Mouse (Mus musculus) MEL (cell line): Measurements from ENCODE around the gene Iqcf3.

Experiments used
- CTCF ChIP-seq, 3 experiments: IDR thresholded peaks in 2 of 3; conservative IDR thresholded peaks in 1 of 3; 2 replicates each; pipeline ENCODE4 v1.5.1; 2011 to 2012; ENCODE audit warnings: low read length in 3 of 3, low read depth in 2 of 3, mild to moderate bottlenecking in 2 of 3, improper control_type of control experiment in 1 of 3, inconsistent platforms in 1 of 3, mixed read lengths in 1 of 3, moderate library complexity in 1 of 3; ENCODE audit not compliant: control insufficient read depth in 1 of 3, insufficient read depth in 1 of 3, poor library complexity in 1 of 3, severe bottlenecking in 1 of 3
- E2F4 ChIP-seq: IDR thresholded peaks from 2 replicates; pipeline ENCODE4 v1.6.1; 2011; ENCODE audit warnings: low read depth, low read length, improper control_type of control experiment, borderline replicate concordance
- EP300 ChIP-seq, 2 experiments: IDR thresholded peaks; 2 replicates each; pipeline ENCODE4 v1.6.1; 2011; ENCODE audit warnings: improper control_type of control experiment in 2 of 2, low read length in 2 of 2, low read depth in 1 of 2, mild to moderate bottlenecking in 1 of 2
- GATA1 ChIP-seq: IDR thresholded peaks from 2 replicates; pipeline ENCODE4 v1.6.1; 2011; ENCODE audit warnings: low read depth, low read length, improper control_type of control experiment
- MAZ ChIP-seq: IDR thresholded peaks from 2 replicates; pipeline ENCODE4 v1.6.1; 2012; ENCODE audit warnings: low read depth, mild to moderate bottlenecking, inconsistent platforms, low read length, improper control_type of control experiment
- MXI1 ChIP-seq: IDR thresholded peaks from 2 replicates; pipeline ENCODE4 v1.6.1; 2011; ENCODE audit warnings: mild to moderate bottlenecking, low read depth, low read length, improper control_type of control experiment
- POLR2A ChIP-seq, 2 experiments: IDR thresholded peaks; 2 replicates each; pipeline ENCODE4 v1.6.1; 2011 to 2012; ENCODE audit warnings: low read length in 2 of 2, mild to moderate bottlenecking in 2 of 2, control low read depth in 1 of 2, improper control_type of control experiment in 1 of 2, low read depth in 1 of 2, moderate library complexity in 1 of 2; ENCODE audit not compliant: control insufficient read depth in 1 of 2, insufficient read depth in 1 of 2, poor library complexity in 1 of 2
- TCF12 ChIP-seq: IDR thresholded peaks from 2 replicates; pipeline ENCODE4 v1.6.1; 2014; ENCODE audit warnings: low read depth, mild to moderate bottlenecking, inconsistent platforms, low read length, improper control_type of control experiment, moderate library complexity
- ZNF384 ChIP-seq: IDR thresholded peaks from 2 replicates; pipeline ENCODE4 v1.6.1; 2012; ENCODE audit warnings: low read depth, mild to moderate bottlenecking, inconsistent platforms, low read length, improper control_type of control experiment

- TF ChIP-seq GATA1 (no peak), ZNF384 (no peak), E2F4 (no peak), MXI1 (no peak), TCF12 (no peak), POLR2A (IDR thresholded peaks at IDR 0.05; ENCODE audit: control insufficient read depth in 1 of 2, insufficient read depth in 1 of 2, low read depth in 1 of 2, low read length in 2 of 2, poor library complexity in 1 of 2) (no peak), CTCF (IDR thresholded peaks at IDR 0.05 in 2 of 3, conservative IDR thresholded peaks at IDR 0.05 in 1 of 3; ENCODE audit: control insufficient read depth in 1 of 3, insufficient read depth in 1 of 3, low read depth in 2 of 3, low read length in 3 of 3, poor library complexity in 1 of 3, severe bottlenecking in 1 of 3) (no peak), EP300 (IDR thresholded peaks at IDR 0.05; ENCODE audit: low read depth in 1 of 2, low read length in 2 of 2) (no peak), MAZ (no peak)
These were observed 78.8 kb downstream of the Iqcf3 start for GRCm38 (mm10) chr9:106482578-106483115.
